In the genomic region with DNA sequence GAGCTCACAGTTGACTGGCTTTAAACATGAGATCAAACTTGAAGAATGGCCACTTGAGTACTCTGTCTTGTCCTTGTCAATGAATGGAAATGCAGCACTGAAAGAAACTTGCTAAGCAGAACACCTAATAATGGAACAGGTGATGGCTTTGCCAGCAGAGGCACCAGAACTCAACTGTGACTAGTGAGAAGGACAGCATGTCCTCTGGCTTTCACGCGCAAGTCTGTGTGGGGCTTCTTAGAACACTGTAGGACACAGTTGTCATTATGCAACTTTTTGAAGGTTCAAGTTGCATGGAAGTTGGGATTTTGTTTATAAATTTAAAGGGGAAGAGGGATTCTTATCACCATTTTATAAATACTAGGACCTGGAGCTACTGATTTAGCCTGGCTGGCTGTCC, we compare ENCODE assay signal across 23 mouse cellular contexts. TPM values are rescaled to one million over a fixed set of nuclear protein-coding genes. Genes with fewer than 3 reads are reported as not detected.
DNase-seq lines count a peak whose midpoint lies in the region; ATAC-seq and TF ChIP-seq lines count a peak whose summit lies in the region.
"Had no signal": no experiment of that assay in that cellular context is flagged by ENCODE, and none has a peak within 500 bp of the region (broad histone marks: within the 10 kb centered on the region; RNA-seq: fewer than 3 reads in every experiment).

No protein-coding gene starts in this region.

- H3K27ac ChIP-seq in heart, embryonic 12.5 days (ENCODE audit: poor library complexity, severe bottlenecking) = no peak overlapping the region
- H3K27ac ChIP-seq: embryonic facial prominence, embryonic 10.5 days; embryonic facial prominence, embryonic 13.5 days; forebrain, embryonic 12.5 days; forebrain, embryonic 15.5 days; hindbrain, embryonic 12.5 days; hindbrain, embryonic 15.5 days had no signal

- H3K9ac ChIP-seq in heart, embryonic 12.5 days = no peak overlapping the region
- H3K9ac ChIP-seq: embryonic facial prominence, embryonic 13.5 days; forebrain, embryonic 12.5 days; forebrain, embryonic 15.5 days; hindbrain, embryonic 12.5 days; hindbrain, embryonic 15.5 days had no signal

- peaks cover 56% of the 10 kb centered on the region for H3K36me3 ChIP-seq in heart, embryonic 12.5 days

- peak; percentile 52 for DNase-seq in gastrocnemius, postnatal 25 days
- no peak for DNase-seq in gastrocnemius, postnatal 36 days
- peak; percentile 37 for DNase-seq in heart, adult 8-10 months (ENCODE audit: low spot score)
- peak; percentile 36 for DNase-seq in lung, postnatal 10 days
- DNase-seq in lung, adult 2 months = no peak
- DNase-seq: adrenal gland, adult 2 months; adrenal gland, postnatal 14 days; cerebellum, adult 11-12 months; cerebellum, adult 8-10 months; cerebellum, postnatal 10 days; cerebellum, postnatal 36 days; embryo, embryonic 11 days; kidney, adult 2 months had no signal

- no peak overlapping the region for H3K4me2 ChIP-seq in heart, embryonic 12.5 days
- H3K4me2 ChIP-seq: embryonic facial prominence, embryonic 13.5 days; forebrain, embryonic 12.5 days; forebrain, embryonic 15.5 days; hindbrain, embryonic 12.5 days; hindbrain, embryonic 15.5 days had no signal

- H3K9me3 ChIP-seq in heart, embryonic 12.5 days (replicated peaks) = no peaks in the 10 kb centered on the region
- H3K9me3 ChIP-seq: embryonic facial prominence, embryonic 10.5 days; embryonic facial prominence, embryonic 13.5 days; forebrain, embryonic 12.5 days; forebrain, embryonic 15.5 days; hindbrain, embryonic 12.5 days; hindbrain, embryonic 15.5 days had no signal

- no peak for ATAC-seq in heart, embryonic 12.5 days (ENCODE audit: insufficient number of reproducible peaks, low FRiP score)
- ATAC-seq: CD4-positive, CD25-positive, alpha-beta regulatory T cell, adult 4 months; forebrain, embryonic 15.5 days; intestine, postnatal 0 days had no signal

- TF ChIP-seq POLR2A in lung, adult 2 months (IDR thresholded peaks at IDR 0.05; ENCODE audit: borderline replicate concordance, extremely low read depth, low read depth, low read length) = no peak

- no peaks in the 10 kb centered on the region for H3K27me3 ChIP-seq in heart, embryonic 12.5 days (replicated peaks)
- H3K27me3 ChIP-seq: embryonic facial prominence, embryonic 13.5 days; forebrain, embryonic 12.5 days; forebrain, embryonic 15.5 days; hindbrain, embryonic 12.5 days; hindbrain, embryonic 15.5 days had no signal

- no peak for TF ChIP-seq CTCF in lung, adult 2 months (IDR thresholded peaks at IDR 0.05; ENCODE audit: insufficient read depth, low read length)

- no peak overlapping the region for H3K4me3 ChIP-seq in heart, embryonic 12.5 days
- H3K4me3 ChIP-seq in lung, adult 2 months (replicated peaks; ENCODE audit: extremely low read depth, low read depth, low read length) = no peak overlapping the region
- H3K4me3 ChIP-seq: embryonic facial prominence, embryonic 10.5 days; embryonic facial prominence, embryonic 13.5 days; erythroblast, embryonic 14.5 days; forebrain, embryonic 12.5 days; forebrain, embryonic 15.5 days; hindbrain, embryonic 12.5 days; hindbrain, embryonic 15.5 days had no signal

- peaks cover 11% of the 10 kb centered on the region for H3K4me1 ChIP-seq in heart, embryonic 12.5 days (replicated peaks)
- H3K4me1 ChIP-seq in lung, adult 2 months (ENCODE audit: control insufficient read depth, insufficient read depth, low read length) = peaks cover 4% of the 10 kb centered on the region; the same call in 1 of the 2 replicates

- intact Hi-C loops in gastrocnemius, postnatal 36 days (cut with DNase I) = no loop called here

- WGBS in heart, embryonic 12.5 days = 93% methylated on average over 2 of the region's 2 CpGs
- 92% methylated on average over 2 of the region's 2 CpGs for WGBS in lung, adult 2 months

RNA-seq across cellular contexts. Expression of a gene that starts 5.4 kb away (rescaled TPM):
- 1 to 10 TPM; 2.2 to 2.8 TPM for total RNA-seq in gastrocnemius, postnatal 25 days (2021)
- total RNA-seq in gastrocnemius, postnatal 36 days (2021) = 1 to 10 TPM; 3.2 to 3.3 TPM
- 1 to 10 TPM; 3.4 to 4.6 (median 3.7) TPM for total RNA-seq in heart, adult 8-10 months (2022)
- 3.5 and 4.8 TPM in 2 replicates for polyA plus RNA-seq in heart, embryonic 12.5 days (2016; fragmentation: Nextera tagmentation; extraction: Ambion mirVana)
- 6.4 and 6.7 TPM in 2 replicates for polyA plus RNA-seq in lung, adult 2 months (2012; rRNA removed)

RNA-seq across cellular contexts. Expression of a gene that starts 13.7 kb away (rescaled TPM):
- 1 to 10 TPM; 2.3 to 2.5 TPM for total RNA-seq in gastrocnemius, postnatal 25 days (2021)
- 1 to 10 TPM in 1 of 2 experiments, under 1 TPM in 1; 0.42 to 1.3 TPM for total RNA-seq in gastrocnemius, postnatal 36 days (2021)
- 1 to 10 TPM in 3 of 4 experiments, under 1 TPM in 1; 0.35 to 5.1 (median 2.0) TPM for total RNA-seq in heart, adult 8-10 months (2022)
- 1.3 and 2.7 TPM in 2 replicates for polyA plus RNA-seq in heart, embryonic 12.5 days (2016; fragmentation: Nextera tagmentation; extraction: Ambion mirVana)
- 0.45 and 0.52 TPM in 2 replicates for polyA plus RNA-seq in lung, adult 2 months (2012; rRNA removed)

RNA-seq across cellular contexts. Expression of a gene that starts 13.7 kb away (rescaled TPM):
- 10 to 100 TPM; 16.0 to 16.2 TPM for total RNA-seq in gastrocnemius, postnatal 25 days (2021)
- 10 to 100 TPM; 12.9 to 14.9 TPM for total RNA-seq in gastrocnemius, postnatal 36 days (2021)
- total RNA-seq in heart, adult 8-10 months (2022) = 10 to 100 TPM; 15.7 to 19.9 (median 18.1) TPM
- 27.8 and 30.0 TPM in 2 replicates for polyA plus RNA-seq in heart, embryonic 12.5 days (2016; fragmentation: Nextera tagmentation; extraction: Ambion mirVana)
- polyA plus RNA-seq in lung, adult 2 months (2012; rRNA removed) = 20.0 and 27.3 TPM in 2 replicates

RNA-seq across cellular contexts. Expression of a gene that starts 13.8 kb away (rescaled TPM):
- total RNA-seq in gastrocnemius, postnatal 25 days (2021) = 10 to 100 TPM; 12.1 to 13.8 TPM
- total RNA-seq in gastrocnemius, postnatal 36 days (2021) = 10 to 100 TPM; 13.8 to 14.2 TPM
- total RNA-seq in heart, adult 8-10 months (2022) = 10 to 100 TPM; 14.2 to 16.9 (median 15.9) TPM
- 24.7 and 27.8 TPM in 2 replicates for polyA plus RNA-seq in heart, embryonic 12.5 days (2016; fragmentation: Nextera tagmentation; extraction: Ambion mirVana)
- 7.4 and 9.8 TPM in 2 replicates for polyA plus RNA-seq in lung, adult 2 months (2012; rRNA removed)

Comparison
In these comparisons a context has a peak if more than half of its experiments do, and no peak if none do; other contexts are left out.
1. DNase-seq: peak in gastrocnemius, postnatal 25 days (single experiment), heart, adult 8-10 months (single experiment) and lung, postnatal 10 days (single experiment); none in gastrocnemius, postnatal 36 days (0 of 2) and lung, adult 2 months (single experiment).